Mouse (Mus musculus): ENCODE measurements around the gene Lpp. TPM values are rescaled to one million over a fixed set of nuclear protein-coding genes. Genes with fewer than 3 reads are reported as not detected.

Lpp gene
- total RNA-seq, 2 experiments from 2014 or later = 5.9 to 6.0 TPM

GRCm38 (mm10) chr16:24455361-24455855 is 62.1 kb downstream of the Lpp start:
- intact Hi-C loops (cut with DNase I) = no loop called here

GRCm38 (mm10) chr16:24463842-24464241 is 70.5 kb downstream of the Lpp start:
- intact Hi-C loops (cut with DNase I) = no loop called here
- no peak for DNase-seq (ENCODE audit: low spot score in 2 of 2)

More at GRCm38 (mm10) chr16:24455361-24455855, 62.1 kb downstream of the Lpp start:
- no peak for DNase-seq (ENCODE audit: low spot score in 2 of 2)

GRCm38 (mm10) chr16:24464436-24464835 is 71.1 kb downstream of the Lpp start:
- no peak for DNase-seq (ENCODE audit: low spot score in 2 of 2)
- intact Hi-C loops (cut with DNase I) = no loop called here

- intact Hi-C loops (cut with DNase I) = no loop called here
Observed at GRCm38 (mm10) chr16:24465633-24466032, 72.3 kb downstream of the Lpp start.

GRCm38 (mm10) chr16:24467544-24468290 is 74.4 kb downstream of the Lpp start:
- intact Hi-C loops (cut with DNase I) = no loop called here
- DNase-seq (ENCODE audit: low spot score in 2 of 2) = no peak

More at GRCm38 (mm10) chr16:24465633-24466032, 72.3 kb downstream of the Lpp start:
- no peak for DNase-seq (ENCODE audit: low spot score in 2 of 2)

GRCm38 (mm10) chr16:24469313-24469712 is 76.0 kb downstream of the Lpp start:
- intact Hi-C loops (cut with DNase I) = no loop called here
- no peak for DNase-seq (ENCODE audit: low spot score in 2 of 2)

GRCm38 (mm10) chr16:24470601-24471000 is 77.3 kb downstream of the Lpp start:
- intact Hi-C loops (cut with DNase I) = no loop called here
- DNase-seq (ENCODE audit: low spot score in 2 of 2) = no peak

- intact Hi-C loops (cut with DNase I) = no loop called here
- DNase-seq (ENCODE audit: low spot score in 2 of 2) = no peak
Observed at GRCm38 (mm10) chr16:24471029-24471428, 77.7 kb downstream of the Lpp start.

- no peak for DNase-seq (ENCODE audit: low spot score in 2 of 2)
- intact Hi-C loops (cut with DNase I) = no loop called here
Observed at GRCm38 (mm10) chr16:24471801-24472200, 78.5 kb downstream of the Lpp start.

- intact Hi-C loops (cut with DNase I) = no loop called here
- no peak for DNase-seq (ENCODE audit: low spot score in 2 of 2)
Observed at GRCm38 (mm10) chr16:24473966-24474365, 80.7 kb downstream of the Lpp start.

- intact Hi-C loops (cut with DNase I) = no loop called here
- no peak for DNase-seq (ENCODE audit: low spot score in 2 of 2)
Observed at GRCm38 (mm10) chr16:24474781-24475180, 81.5 kb downstream of the Lpp start.

- intact Hi-C loops (cut with DNase I) = no loop called here
Observed at GRCm38 (mm10) chr16:24475305-24475947, 82.1 kb downstream of the Lpp start.

GRCm38 (mm10) chr16:24476911-24477401 is 83.6 kb downstream of the Lpp start:
- intact Hi-C loops (cut with DNase I) = no loop called here
- no peak for DNase-seq (ENCODE audit: low spot score in 2 of 2)

More at GRCm38 (mm10) chr16:24475305-24475947, 82.1 kb downstream of the Lpp start:
- no peak for DNase-seq (ENCODE audit: low spot score in 2 of 2)

GRCm38 (mm10) chr16:24478006-24478405 is 84.7 kb downstream of the Lpp start:
- no peak for DNase-seq (ENCODE audit: low spot score in 2 of 2)
- intact Hi-C loops (cut with DNase I) = no loop called here

GRCm38 (mm10) chr16:24478851-24479250 is 85.5 kb downstream of the Lpp start:
- intact Hi-C loops (cut with DNase I) = no loop called here
- DNase-seq (ENCODE audit: low spot score in 2 of 2) = no peak

- intact Hi-C loops (cut with DNase I) = loop anchor here (2.0 to 5.0 kb wide), 2 partner anchors 494 to 575 kb away; partner anchors contain the start of genes Bcl6 and Gm37419
- no peak for DNase-seq (ENCODE audit: low spot score in 2 of 2)
Observed at GRCm38 (mm10) chr16:24482648-24483047, 89.3 kb downstream of the Lpp start.

GRCm38 (mm10) chr16:24483527-24484101 is 90.3 kb downstream of the Lpp start:
- intact Hi-C loops (cut with DNase I) = loop anchor here (2.0 to 5.0 kb wide), 2 partner anchors 495 to 574 kb away; partner anchors contain the start of genes Bcl6 and Gm37419
- DNase-seq (ENCODE audit: low spot score in 2 of 2) = peak; percentile 20 to 42

GRCm38 (mm10) chr16:24487782-24488241 is 94.5 kb downstream of the Lpp start:
- intact Hi-C loops (cut with DNase I) = loop anchor here (5.0 kb wide), 1 partner anchor 206 kb away; no protein-coding TSS in a partner anchor
- peak in 1 of 2 experiments; percentile 15 for DNase-seq (ENCODE audit: low spot score in 2 of 2)

GRCm38 (mm10) chr16:24489516-24490285 is 96.4 kb downstream of the Lpp start:
- DNase-seq (ENCODE audit: low spot score in 2 of 2) = no peak
- intact Hi-C loops (cut with DNase I) = loop anchor here (5.0 kb wide), 1 partner anchor 207 kb away; no protein-coding TSS in a partner anchor
